Mouse (Mus musculus) embryonic facial prominence, embryonic 14.5 days (tissue): ENCODE data around the gene Dstyk. TPM values are rescaled to one million over a fixed set of nuclear protein-coding genes. Genes with fewer than 3 reads are reported as not detected.

Experiments used
- ATAC-seq: fragments of 200-750 bp; cut with Nextera tagmentation; 2 replicates; pipeline ENCODE4 v1.8.0; 2017; ENCODE audit warnings: low read depth, moderate number of reproducible peaks, moderate TSS enrichment
- DNase-seq: peaks from one replicate; pipeline ENCODE4 v3.0.0-alpha.2; 2015; ENCODE audit warnings: low spot score
- H3K27ac ChIP-seq: fragments of 300-500 bp; sonication (generic); replicated peaks from 2 replicates; pipeline ENCODE4 v1.5.1; 2014; ENCODE audit warnings: low read depth, mild to moderate bottlenecking, low read length, moderate library complexity
- H3K27me3 ChIP-seq: fragments of 300-500 bp; sonication (generic); replicated peaks from 2 replicates; pipeline ENCODE4 v1.6.1; 2014; ENCODE audit warnings: low read length; ENCODE audit not compliant: control insufficient read depth, insufficient read depth
- H3K36me3 ChIP-seq: fragments of 300-500 bp; sonication (generic); 2 replicates; pipeline ENCODE4 v1.6.1; 2014; ENCODE audit warnings: low read length, mixed read lengths; ENCODE audit not compliant: control insufficient read depth, insufficient read depth
- H3K4me1 ChIP-seq: fragments of 300-500 bp; sonication (generic); 2 replicates; pipeline ENCODE4 v1.6.1; 2014; ENCODE audit warnings: antibody characterized with exemption, low read length; ENCODE audit not compliant: control insufficient read depth, insufficient read depth
- H3K4me2 ChIP-seq: fragments of 300-500 bp; sonication (generic); 2 replicates; pipeline ENCODE4 v1.6.1; 2014; ENCODE audit warnings: low read depth, mild to moderate bottlenecking, low read length, moderate library complexity, mixed read lengths
- H3K4me3 ChIP-seq: fragments of 300-500 bp; sonication (generic); 2 replicates; pipeline ENCODE4 v1.5.1; 2014; ENCODE audit warnings: low read depth, mild to moderate bottlenecking, low read length
- H3K9ac ChIP-seq: fragments of 300-500 bp; sonication (generic); 2 replicates; pipeline ENCODE4 v1.6.1; 2014; ENCODE audit warnings: low read depth, mild to moderate bottlenecking, low read length, moderate library complexity, mixed read lengths
- H3K9me3 ChIP-seq: fragments of 300-500 bp; sonication (generic); 2 replicates; pipeline ENCODE4 v1.6.1; 2016; ENCODE audit warnings: low read length; ENCODE audit not compliant: control insufficient read depth
- WGBS: fragments of 180-500 bp; shearing (Covaris S2); extraction: QIAGEN DNeasy Blood & Tissue Kit; methylation state at CpG from one replicate; pipeline ENCODE4 v1.1.7; 2014; 5-methylcytosine and 5-hydroxymethylcytosine counted together
- polyA plus RNA-seq: library from polyadenylated mRNA; unstranded; fragments of >200 nt; fragmentation: Nextera tagmentation; extraction: Ambion mirVana; gene quantifications from 2 replicates; pipeline ENCODE4 v1.2.1, GENCODE M21; 2014

Gene Dstyk
- polyA plus RNA-seq, 1 experiment from 2014 or later: 15.6 TPM

DNA sequence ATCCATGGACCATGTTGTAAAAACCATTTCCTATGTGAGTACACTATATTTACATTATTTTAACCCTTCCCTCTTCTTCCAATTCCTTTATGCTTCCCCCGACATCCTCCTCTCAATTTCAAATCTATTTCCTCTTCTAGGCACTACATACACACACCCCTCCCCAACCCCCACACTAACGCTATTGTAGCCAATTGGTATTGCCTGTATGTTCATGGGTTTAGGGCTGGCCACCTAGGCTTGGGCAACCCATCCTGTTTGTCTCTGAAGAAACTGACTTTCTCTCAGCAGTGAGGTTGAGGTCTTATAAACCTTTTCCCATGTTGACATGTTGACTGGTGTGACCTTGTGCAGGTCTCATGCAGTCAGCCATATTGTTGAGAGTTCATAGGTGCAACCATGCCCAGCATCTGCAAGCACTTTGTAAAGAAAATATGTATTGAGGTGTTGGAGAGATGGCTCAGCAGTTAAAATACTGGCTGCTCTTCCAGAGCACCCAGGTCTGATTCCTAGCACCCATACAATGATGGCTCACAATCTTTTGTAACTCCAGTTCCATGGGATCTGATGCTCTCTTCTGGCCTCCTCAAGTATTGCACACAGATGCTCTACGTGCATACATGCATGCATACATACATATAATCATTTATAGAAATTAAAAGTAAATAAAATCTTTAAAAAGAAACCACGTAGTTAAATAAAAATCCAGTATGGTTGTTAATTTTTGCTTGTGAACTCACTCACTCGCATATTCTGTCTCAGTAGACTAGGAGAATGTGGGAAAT, 5.7 kb downstream of the Dstyk start:
- H3K27me3 ChIP-seq: no peaks in the 10 kb centered on the region
- WGBS: 95% methylated on average over 5 of the region's 5 CpGs
- no peak overlapping the region for H3K9ac ChIP-seq
- no peak overlapping the region for H3K4me3 ChIP-seq
- no peaks in the 10 kb centered on the region for H3K9me3 ChIP-seq
- DNase-seq (no peak), ATAC-seq (no peak)
- no peak overlapping the region for H3K27ac ChIP-seq
- H3K36me3 ChIP-seq: peaks cover 5% of the 10 kb centered on the region
- H3K4me1 ChIP-seq: peaks cover 16% of the 10 kb centered on the region; the same call in 1 of the 2 replicates
- H3K4me2 ChIP-seq: no peak overlapping the region

- Histone ChIP-seq H3K9me3 (no peaks in the 10 kb centered on the region), H3K4me3 (no peak overlapping the region), H3K36me3 (peaks cover 5% of the 10 kb centered on the region), H3K9ac (no peak overlapping the region), H3K27me3 (no peaks in the 10 kb centered on the region), H3K4me1 (no peaks in the 10 kb centered on the region), H3K27ac (no peak overlapping the region), H3K4me2 (no peak overlapping the region)
- ATAC-seq (no peak), DNase-seq (no peak)
Measured at GRCm38 (mm10) chr1:132425600-132425999, 8.2 kb downstream of the Dstyk start.

DNA sequence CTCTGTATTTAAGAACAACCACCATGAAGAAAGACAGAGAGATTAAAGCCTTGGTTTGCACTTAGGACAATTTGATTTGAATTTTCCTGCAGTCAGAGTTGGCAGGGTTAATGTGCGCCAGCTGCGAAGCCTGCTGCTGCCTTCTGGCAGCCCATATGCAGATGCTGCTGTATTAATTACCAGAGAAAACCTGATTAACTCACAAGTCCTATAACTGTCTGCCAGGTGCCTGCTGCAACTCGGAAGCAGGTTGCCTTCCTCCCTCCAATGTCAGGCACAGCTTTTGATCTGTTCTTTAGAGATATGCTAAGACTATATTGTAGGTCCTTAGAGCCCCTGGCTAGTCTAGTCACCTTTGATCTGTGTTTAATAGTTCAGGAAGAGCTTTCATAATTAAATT, 13.5 kb downstream of the Dstyk start:
- peak; percentile 50; the same call in 1 of the 2 replicates for ATAC-seq

GRCm38 (mm10) chr1:132431716-132432115, 14.4 kb downstream of the Dstyk start:
- Histone ChIP-seq H3K27ac (no peak overlapping the region), H3K4me3 (no peak overlapping the region), H3K27me3 (no peaks in the 10 kb centered on the region), H3K9ac (no peak overlapping the region), H3K9me3 (no peaks in the 10 kb centered on the region), H3K4me2 (no peak overlapping the region), H3K4me1 (peaks cover 5% of the 10 kb centered on the region; the same call in 1 of the 2 replicates), H3K36me3 (peaks cover 17% of the 10 kb centered on the region)
- 68% methylated on average over 9 of the region's 9 CpGs for WGBS
- ATAC-seq (no peak), DNase-seq (peak; percentile 19)

More for the DNA sequence above, 13.5 kb downstream of the Dstyk start:
- peak; percentile 38 for DNase-seq
- H3K27me3 ChIP-seq: no peaks in the 10 kb centered on the region
- H3K27ac ChIP-seq: no peak overlapping the region
- 0 out of 2 replicates have a peak overlapping the region, but pooled peaks have one; percentile 14 for H3K9ac ChIP-seq
- H3K4me1 ChIP-seq: peaks cover 5% of the 10 kb centered on the region; the same call in 1 of the 2 replicates
- H3K36me3 ChIP-seq: peaks cover 14% of the 10 kb centered on the region
- WGBS: 39% methylated on average over 3 of the region's 3 CpGs
- no peak overlapping the region for H3K4me2 ChIP-seq
- H3K9me3 ChIP-seq: no peaks in the 10 kb centered on the region
- H3K4me3 ChIP-seq: no peak overlapping the region

- H3K9ac ChIP-seq: no peak overlapping the region
- no peaks in the 10 kb centered on the region for H3K27me3 ChIP-seq
- peaks cover 5% of the 10 kb centered on the region; the same call in 1 of the 2 replicates for H3K4me1 ChIP-seq
- DNase-seq (no peak), ATAC-seq (no peak)
- no peak overlapping the region for H3K4me2 ChIP-seq
- WGBS: 70% methylated on average over 5 of the region's 5 CpGs
- no peak overlapping the region for H3K27ac ChIP-seq
- H3K36me3 ChIP-seq: peaks cover 25% of the 10 kb centered on the region
- H3K4me3 ChIP-seq: no peak overlapping the region
- H3K9me3 ChIP-seq: no peaks in the 10 kb centered on the region
Measured at GRCm38 (mm10) chr1:132433349-132433748, 16.0 kb downstream of the Dstyk start.

DNA sequence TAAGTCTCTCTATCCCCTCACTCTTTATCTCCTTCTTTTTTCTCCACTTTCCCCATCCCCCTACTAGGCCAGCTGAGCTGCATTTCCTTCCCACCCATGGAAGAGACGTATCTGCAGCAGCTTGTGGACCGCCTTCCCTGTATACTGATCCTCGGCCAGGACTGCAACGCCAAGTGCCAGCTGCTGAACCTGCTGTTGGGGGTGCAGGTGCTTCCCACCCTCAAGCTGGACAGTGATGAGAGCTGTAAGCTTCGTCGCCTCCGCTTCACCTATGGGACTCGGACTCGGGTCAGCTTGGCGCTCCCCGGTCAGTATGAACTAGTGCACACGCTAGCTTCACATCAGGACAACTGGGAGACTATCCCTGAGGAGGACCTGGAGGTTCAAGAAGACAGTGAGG, 16.7 kb downstream of the Dstyk start:
- Histone ChIP-seq H3K27me3 (no peaks in the 10 kb centered on the region), H3K9me3 (no peaks in the 10 kb centered on the region), H3K9ac (no peak overlapping the region), H3K4me2 (no peak overlapping the region), H3K4me3 (no peak overlapping the region), H3K36me3 (peaks cover 26% of the 10 kb centered on the region), H3K27ac (no peak overlapping the region), H3K4me1 (peaks cover 5% of the 10 kb centered on the region; the same call in 1 of the 2 replicates)
- 91% methylated on average over 12 of the region's 12 CpGs for WGBS
- no peak for ATAC-seq
- no peak for DNase-seq

DNA sequence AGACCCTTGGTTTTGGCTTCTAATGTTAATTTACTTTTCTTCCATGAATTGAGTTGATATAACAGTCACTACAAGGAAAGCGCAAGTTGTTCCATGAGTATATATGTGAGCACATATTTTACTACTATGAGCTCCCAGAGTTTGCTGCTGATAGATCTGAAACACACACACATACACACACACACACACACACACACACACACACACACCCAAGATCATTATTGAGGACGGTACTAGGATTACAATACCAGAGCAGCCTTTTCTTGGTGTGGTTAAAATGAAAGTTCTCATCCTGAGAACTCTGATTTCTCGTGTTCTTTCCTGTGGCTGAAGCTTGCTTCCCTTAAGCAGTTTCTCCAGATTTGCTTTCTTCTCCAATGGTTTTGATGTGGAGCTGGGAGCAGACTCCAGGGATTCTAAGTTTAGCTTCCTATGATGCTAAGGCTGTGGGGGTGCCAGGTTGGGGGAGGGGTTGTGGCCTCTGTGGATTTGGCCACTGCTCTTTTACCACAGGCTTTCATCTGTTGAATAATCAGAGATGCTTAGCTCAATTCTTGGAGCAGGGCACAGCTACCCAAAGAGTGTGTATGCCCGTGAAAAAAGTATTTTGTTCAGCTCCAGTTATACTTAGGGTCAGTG, 19.1 kb downstream of the Dstyk start:
- 62% methylated on average over 4 of the region's 4 CpGs for WGBS
- peak overlapping the region; percentile 63 for H3K27ac ChIP-seq
- peak; percentile 47; the same call in 1 of the 2 replicates for ATAC-seq

GRCm38 (mm10) chr1:132436960-132437359, 19.6 kb downstream of the Dstyk start:
- peaks cover 50% of the 10 kb centered on the region for H3K36me3 ChIP-seq

More for the DNA sequence above, 19.1 kb downstream of the Dstyk start:
- Histone ChIP-seq H3K4me1 (peaks cover 4% of the 10 kb centered on the region; the same call in 1 of the 2 replicates), H3K36me3 (peaks cover 45% of the 10 kb centered on the region), H3K9ac (no peak overlapping the region), H3K27me3 (no peaks in the 10 kb centered on the region), H3K9me3 (no peaks in the 10 kb centered on the region), H3K4me2 (no peak overlapping the region), H3K4me3 (no peak overlapping the region)
- DNase-seq: peak; percentile 50

More at GRCm38 (mm10) chr1:132436960-132437359, 19.6 kb downstream of the Dstyk start:
- no peak overlapping the region for H3K27ac ChIP-seq
- no peak overlapping the region for H3K4me2 ChIP-seq
- no peak overlapping the region for H3K4me3 ChIP-seq
- H3K9me3 ChIP-seq: no peaks in the 10 kb centered on the region
- no peak overlapping the region for H3K9ac ChIP-seq
- 75% methylated on average over 1 of the region's 1 CpGs for WGBS
- H3K27me3 ChIP-seq: no peaks in the 10 kb centered on the region
- peak; percentile 35 for DNase-seq
- peak; percentile 70; the same call in 1 of the 2 replicates for ATAC-seq
- H3K4me1 ChIP-seq: no peaks in the 10 kb centered on the region; the same call in 1 of the 2 replicates
